Mouse (Mus musculus): Measurements from ENCODE around the gene Lyst. TPM values are rescaled to one million over a fixed set of nuclear protein-coding genes. Genes with fewer than 3 reads are reported as not detected.
"Not testable (repeated sequence)": the region's sequence is repeated elsewhere in the genome, so short reads cannot be mapped to it uniquely, and the experiment has no call there.

Gene Lyst
- total and polyA plus RNA-seq, 2 experiments from 2014 or later, result 1.9 to 6.3 TPM

DNA sequence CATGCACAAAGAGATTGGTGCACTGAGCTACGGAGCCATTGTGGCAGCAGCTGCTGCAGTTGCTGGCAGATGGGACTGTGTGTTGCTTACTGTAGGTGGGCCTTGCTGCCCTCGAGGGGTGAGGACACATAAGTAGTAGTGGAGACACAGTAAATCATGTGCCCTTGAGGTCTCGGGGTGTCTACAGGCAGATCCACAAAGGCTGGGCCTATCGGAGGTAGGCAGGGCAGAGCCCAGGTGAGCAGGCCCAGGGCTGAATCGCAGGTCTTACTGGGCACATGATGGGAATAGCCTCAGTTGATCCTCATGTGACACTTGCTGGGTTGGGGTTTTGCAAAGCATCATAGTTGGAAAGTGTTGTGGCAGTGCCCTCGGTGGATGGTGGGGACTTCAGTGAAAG, 196.8 kb downstream of the Lyst start:
- H3K4me1 ChIP-seq (ENCODE audit: control insufficient read depth, insufficient read depth), result peaks cover 13% of the 10 kb centered on the region
- H3K27ac ChIP-seq (ENCODE audit: low read depth), result no peak overlapping the region
- no peak overlapping the region for H3K9ac ChIP-seq (replicated peaks; ENCODE audit: low read depth, low read length)
- no peaks in the 10 kb centered on the region for H3K36me3 ChIP-seq (replicated peaks; ENCODE audit: control insufficient read depth, insufficient read depth, low read length)
- TF ChIP-seq EP300 (IDR thresholded peaks at IDR 0.05; ENCODE audit: low read depth), result no peak
- TF ChIP-seq CTCF (IDR thresholded peaks at IDR 0.05; ENCODE audit: low read depth), result no peak
- ATAC-seq (ENCODE audit: insufficient read depth, low read depth) (no peak), DNase-seq (ENCODE audit: low spot score) (no peak)
- no peak overlapping the region for H3K4me2 ChIP-seq (ENCODE audit: low read depth, low read length)
- H3K27me3 ChIP-seq (ENCODE audit: control insufficient read depth, insufficient read depth, low read length), result peaks cover 42% of the 10 kb centered on the region
- 78% methylated on average over 6 of the region's 6 CpGs for WGBS
- H3K9me3 ChIP-seq (replicated peaks; ENCODE audit: control insufficient read depth, low read length), result no peaks in the 10 kb centered on the region
- H3K4me3 ChIP-seq (ENCODE audit: low read depth, low read length), result no peak overlapping the region

DNA sequence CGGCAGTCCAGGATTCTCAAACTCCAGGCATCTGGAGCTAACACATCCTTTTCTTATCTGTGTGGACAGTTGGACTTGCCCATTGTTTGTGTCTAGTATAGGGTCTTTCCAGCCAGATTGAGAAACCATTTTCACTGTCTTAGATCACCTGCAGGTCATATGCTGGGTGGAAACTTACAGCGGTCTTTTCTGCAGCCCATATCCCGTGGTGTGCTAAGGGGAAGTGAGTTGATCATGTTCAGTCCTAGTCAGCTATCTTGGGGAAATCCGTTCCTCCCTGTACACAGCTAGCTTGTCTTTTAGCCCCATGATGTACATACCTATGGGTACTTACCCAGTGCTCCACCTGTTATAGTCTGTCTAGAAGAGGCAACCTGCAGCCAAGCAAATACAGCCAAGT, 197.9 kb downstream of the Lyst start:
- Histone ChIP-seq H3K4me2 (ENCODE audit: low read depth, low read length) (no peak overlapping the region), H3K36me3 (replicated peaks; ENCODE audit: control insufficient read depth, insufficient read depth, low read length) (no peaks in the 10 kb centered on the region), H3K9me3 (replicated peaks; ENCODE audit: control insufficient read depth, low read length) (no peaks in the 10 kb centered on the region), H3K27me3 (ENCODE audit: control insufficient read depth, insufficient read depth, low read length) (peaks cover 37% of the 10 kb centered on the region), H3K27ac (ENCODE audit: low read depth) (no peak overlapping the region), H3K4me3 (ENCODE audit: low read depth, low read length) (no peak overlapping the region), H3K9ac (replicated peaks; ENCODE audit: low read depth, low read length) (no peak overlapping the region), H3K4me1 (ENCODE audit: control insufficient read depth, insufficient read depth) (peaks cover 13% of the 10 kb centered on the region)
- TF ChIP-seq CTCF (IDR thresholded peaks at IDR 0.05; ENCODE audit: low read depth) (no peak), EP300 (IDR thresholded peaks at IDR 0.05; ENCODE audit: low read depth) (no peak)
- WGBS, result 83% methylated on average over 4 of the region's 4 CpGs
- no peak for DNase-seq (ENCODE audit: low spot score)
- no peak for ATAC-seq (ENCODE audit: insufficient read depth, low read depth)

DNA sequence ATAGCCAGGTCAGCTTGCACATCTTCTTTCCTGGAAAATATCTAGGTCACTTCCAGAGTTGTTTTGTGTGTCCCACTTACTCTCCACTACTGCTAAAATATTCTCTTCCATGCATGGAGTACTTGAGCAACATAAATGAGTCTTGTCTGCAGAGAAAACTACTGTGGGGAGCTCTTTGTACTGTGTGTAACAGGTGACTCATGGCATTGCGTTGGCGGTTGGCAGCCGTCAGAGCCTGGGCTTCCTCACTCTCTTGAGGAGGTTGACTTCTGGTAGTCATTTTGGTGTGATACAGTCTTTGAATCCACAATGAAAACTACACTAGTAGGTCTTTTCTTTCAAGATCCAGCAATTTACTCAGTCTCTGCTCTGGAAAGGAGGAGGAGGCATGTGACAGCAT, 201.8 kb downstream of the Lyst start:
- 68% methylated on average over 3 of the region's 3 CpGs for WGBS
- TF ChIP-seq CTCF (IDR thresholded peaks at IDR 0.05; ENCODE audit: low read depth) (no peak), EP300 (IDR thresholded peaks at IDR 0.05; ENCODE audit: low read depth) (no peak)
- no peak for ATAC-seq (ENCODE audit: insufficient read depth, low read depth)

DNA sequence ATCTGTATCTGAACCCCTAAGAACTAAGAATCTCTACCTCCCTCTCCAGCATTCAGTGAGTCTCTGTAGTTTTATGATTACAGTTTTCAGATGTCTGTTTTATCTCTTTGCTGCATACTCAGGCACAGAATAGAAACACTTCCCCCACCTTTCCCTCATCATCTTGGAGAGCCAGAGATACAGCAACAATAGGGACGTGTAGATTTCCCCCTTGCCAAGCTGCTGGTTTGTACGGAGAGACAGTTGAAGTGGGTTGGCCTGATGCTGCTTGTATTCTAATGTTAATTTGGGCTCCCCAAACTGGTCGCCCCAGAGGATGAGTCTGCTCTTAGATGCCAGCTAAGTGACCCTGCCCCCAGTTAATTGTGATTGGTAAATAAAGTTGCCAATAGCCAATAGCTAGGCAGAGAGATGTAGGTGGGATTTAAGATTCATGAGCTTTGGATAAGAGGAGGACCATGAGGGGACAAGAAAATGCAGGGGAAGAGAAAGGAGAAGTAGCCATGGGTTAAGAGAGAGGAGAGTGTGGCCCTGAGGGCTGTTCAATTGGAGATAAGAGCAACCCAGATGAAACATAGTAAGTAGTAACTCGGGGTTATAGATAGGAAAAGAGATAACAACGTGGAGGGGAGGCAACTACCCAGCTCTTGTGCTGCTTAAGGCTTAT, 205.1 kb downstream of the Lyst start:
- Histone ChIP-seq H3K9ac (replicated peaks; ENCODE audit: low read depth, low read length) (no peak overlapping the region), H3K4me3 (ENCODE audit: low read depth, low read length) (no peak overlapping the region), H3K9me3 (replicated peaks; ENCODE audit: control insufficient read depth, low read length) (no peaks in the 10 kb centered on the region), H3K27me3 (ENCODE audit: control insufficient read depth, insufficient read depth, low read length) (no peaks in the 10 kb centered on the region), H3K4me2 (ENCODE audit: low read depth, low read length) (no peak overlapping the region), H3K36me3 (replicated peaks; ENCODE audit: control insufficient read depth, insufficient read depth, low read length) (no peaks in the 10 kb centered on the region), H3K27ac (ENCODE audit: low read depth) (no peak overlapping the region), H3K4me1 (ENCODE audit: control insufficient read depth, insufficient read depth) (no peaks in the 10 kb centered on the region)
- TF ChIP-seq CTCF (IDR thresholded peaks at IDR 0.05; ENCODE audit: low read depth) (no peak), EP300 (IDR thresholded peaks at IDR 0.05; ENCODE audit: low read depth) (no peak)
- WGBS, result 20% methylated on average over 5 of the region's 5 CpGs
- DNase-seq (ENCODE audit: low spot score) (no peak), ATAC-seq (ENCODE audit: insufficient read depth, low read depth) (no peak)

More for the DNA sequence above, 201.8 kb downstream of the Lyst start:
- Histone ChIP-seq H3K27ac (ENCODE audit: low read depth) (no peak overlapping the region), H3K36me3 (replicated peaks; ENCODE audit: control insufficient read depth, insufficient read depth, low read length) (no peaks in the 10 kb centered on the region), H3K4me1 (ENCODE audit: control insufficient read depth, insufficient read depth) (no peaks in the 10 kb centered on the region), H3K9ac (replicated peaks; ENCODE audit: low read depth, low read length) (no peak overlapping the region), H3K9me3 (replicated peaks; ENCODE audit: control insufficient read depth, low read length) (no peaks in the 10 kb centered on the region), H3K4me3 (ENCODE audit: low read depth, low read length) (no peak overlapping the region), H3K27me3 (ENCODE audit: control insufficient read depth, insufficient read depth, low read length) (0 out of 2 replicates have a peak, but pooled peaks cover 2% of the 10 kb centered on the region), H3K4me2 (ENCODE audit: low read depth, low read length) (no peak overlapping the region)
- no peak for DNase-seq (ENCODE audit: low spot score)

DNA sequence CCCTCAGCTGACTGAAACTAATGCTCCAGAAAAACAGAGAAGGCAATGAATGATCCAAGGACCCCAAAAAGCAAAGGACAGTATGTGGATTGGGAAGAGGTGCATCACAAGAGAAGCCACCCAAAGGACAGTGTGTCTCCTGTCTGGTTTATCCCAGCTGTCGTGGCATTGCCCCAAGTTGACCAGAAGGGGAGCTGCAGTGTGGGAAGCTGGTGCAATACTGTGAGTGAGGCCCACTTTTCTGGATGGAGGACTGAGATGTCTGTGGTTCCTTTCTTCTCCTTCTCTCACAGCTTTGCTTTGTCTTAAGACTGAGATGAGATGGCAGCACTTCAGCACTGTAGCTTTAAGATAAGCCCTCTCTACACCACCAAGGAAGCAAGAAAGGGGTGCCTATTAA, 205.9 kb downstream of the Lyst start:
- Histone ChIP-seq H3K36me3 (replicated peaks; ENCODE audit: control insufficient read depth, insufficient read depth, low read length) (no peaks in the 10 kb centered on the region), H3K27me3 (ENCODE audit: control insufficient read depth, insufficient read depth, low read length) (no peaks in the 10 kb centered on the region), H3K9me3 (replicated peaks; ENCODE audit: control insufficient read depth, low read length) (no peaks in the 10 kb centered on the region), H3K4me2 (ENCODE audit: low read depth, low read length) (no peak overlapping the region), H3K4me3 (ENCODE audit: low read depth, low read length) (no peak overlapping the region), H3K27ac (ENCODE audit: low read depth) (no peak overlapping the region), H3K9ac (replicated peaks; ENCODE audit: low read depth, low read length) (no peak overlapping the region), H3K4me1 (ENCODE audit: control insufficient read depth, insufficient read depth) (no peaks in the 10 kb centered on the region)
- TF ChIP-seq CTCF (IDR thresholded peaks at IDR 0.05; ENCODE audit: low read depth) (no peak), EP300 (IDR thresholded peaks at IDR 0.05; ENCODE audit: low read depth) (no peak)
- DNase-seq (ENCODE audit: low spot score), result no peak
- WGBS, result 73% methylated on average over 1 of the region's 1 CpGs
- ATAC-seq (ENCODE audit: insufficient read depth, low read depth), result no peak

DNA sequence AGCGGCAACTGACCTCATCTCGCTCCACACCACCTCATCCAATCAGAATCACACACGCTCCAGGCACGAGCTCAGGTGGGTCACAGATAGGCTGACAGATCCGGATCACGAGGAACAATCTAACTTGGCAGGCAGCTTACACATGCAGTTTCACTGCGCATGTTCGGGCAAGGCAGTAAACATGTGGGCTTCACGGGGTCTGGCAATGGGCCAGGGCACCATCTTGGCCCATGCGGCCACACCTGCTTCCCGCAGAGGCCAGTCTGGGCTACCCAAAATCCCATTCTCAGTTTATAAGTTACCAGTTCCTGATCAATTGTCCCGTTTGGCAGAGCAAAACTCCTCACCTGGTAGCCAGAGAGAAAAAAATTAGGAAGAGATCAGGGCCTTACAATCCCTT, 207.6 kb downstream of the Lyst start:
- WGBS, result 85% methylated on average over 12 of the region's 12 CpGs

More for the DNA sequence above, 207.6 kb downstream of the Lyst start:
- not testable (repeated sequence) for DNase-seq (ENCODE audit: low spot score); H3K27ac ChIP-seq (ENCODE audit: low read depth); H3K9me3 ChIP-seq (replicated peaks; ENCODE audit: control insufficient read depth, low read length); H3K4me1 ChIP-seq (ENCODE audit: control insufficient read depth, insufficient read depth); ATAC-seq (ENCODE audit: insufficient read depth, low read depth); H3K4me3 ChIP-seq (ENCODE audit: low read depth, low read length); H3K36me3 ChIP-seq (replicated peaks; ENCODE audit: control insufficient read depth, insufficient read depth, low read length); H3K4me2 ChIP-seq (ENCODE audit: low read depth, low read length); H3K27me3 ChIP-seq (ENCODE audit: control insufficient read depth, insufficient read depth, low read length); H3K9ac ChIP-seq (replicated peaks; ENCODE audit: low read depth, low read length)

Data from heart, postnatal 0 days (tissue).